Mouse (Mus musculus) CH12.LX (cell line): ENCODE measurements around the gene Uap1l1. TPM values are rescaled to one million over a fixed set of nuclear protein-coding genes. Genes with fewer than 3 reads are reported as not detected.
A peak's percentile ranks its signal among the peaks of the same experiment; 100 is the strongest.

Source experiments
- DNase-seq: peaks from one replicate; pipeline ENCODE4 v3.0.0-alpha.2; 2013; ENCODE audit errors: extremely low read depth
- H3K27ac ChIP-seq: 2 replicates; pipeline ENCODE4 v1.5.1; 2012; ENCODE audit warnings: low read depth, mild to moderate bottlenecking, control low read depth, moderate library complexity; ENCODE audit not compliant: insufficient read depth
- H3K27me3 ChIP-seq: replicated peaks from 2 replicates; pipeline ENCODE3; 2012; ENCODE audit warnings: inconsistent platforms
- H3K36me3 ChIP-seq, 2 experiments: replicated peaks in 1 of 2; 2 replicates each; pipeline versions ENCODE3 to v1.6.1; 2012; ENCODE audit warnings: inconsistent platforms in 1 of 2, low read length in 1 of 2, mild to moderate bottlenecking in 1 of 2, mixed read lengths in 1 of 2, moderate library complexity in 1 of 2; ENCODE audit not compliant: control insufficient read depth in 1 of 2, insufficient read depth in 1 of 2
- H3K4me1 ChIP-seq, 2 experiments: 2 replicates each; pipeline ENCODE4 v1.6.1; 2012; ENCODE audit warnings: inconsistent platforms in 1 of 2, moderate library complexity in 1 of 2; ENCODE audit not compliant: insufficient read depth in 2 of 2, control insufficient read depth in 1 of 2
- H3K4me2 ChIP-seq: 2 replicates; pipeline ENCODE4 v1.6.1; 2012; ENCODE audit warnings: low read depth, mild to moderate bottlenecking, control low read depth; ENCODE audit not compliant: poor library complexity, insufficient read depth, severe bottlenecking
- H3K4me3 ChIP-seq, 3 experiments: fragments of 150-350 bp in 1 of 3; sonication (generic) in 1 of 3; replicated peaks in 1 of 3; 2 replicates each; pipeline versions ENCODE3 to v1.5.1; 2011 to 2012; ENCODE audit warnings: low read depth in 2 of 3, low read length in 2 of 3, mild to moderate bottlenecking in 2 of 3, moderate library complexity in 2 of 3, control low read depth in 1 of 3, improper control_type of control experiment in 1 of 3, inconsistent platforms in 1 of 3, mixed read lengths in 1 of 3; ENCODE audit not compliant: poor library complexity in 1 of 3
- H3K79me2 ChIP-seq: replicated peaks from 2 replicates; pipeline ENCODE4 v1.6.1; 2012; ENCODE audit warnings: mild to moderate bottlenecking, moderate library complexity; ENCODE audit not compliant: control insufficient read depth, poor library complexity, insufficient read depth, severe bottlenecking; ENCODE audit errors: extremely low read depth
- H3K9ac ChIP-seq: 2 replicates; pipeline ENCODE4 v1.6.1; 2012; ENCODE audit warnings: low read depth, mild to moderate bottlenecking, control low read depth, moderate library complexity; ENCODE audit not compliant: insufficient read depth
- H3K9me3 ChIP-seq: replicated peaks from 2 replicates; pipeline ENCODE3; 2012; ENCODE audit warnings: low read length, inconsistent platforms, mixed read lengths
- BHLHE40 ChIP-seq: IDR thresholded peaks from 2 replicates; pipeline ENCODE4 v1.6.1; 2011; ENCODE audit warnings: mild to moderate bottlenecking, low read depth, low read length, improper control_type of control experiment
- CHD1 ChIP-seq: IDR thresholded peaks from 2 replicates; pipeline ENCODE4 v1.6.1; 2012; ENCODE audit warnings: low read depth, low read length, improper control_type of control experiment, inconsistent platforms
- CHD2 ChIP-seq: IDR thresholded peaks from 2 replicates; pipeline ENCODE4 v1.6.1; 2011; ENCODE audit warnings: low read length, improper control_type of control experiment
- CTCF ChIP-seq, 2 experiments: IDR thresholded peaks in 1 of 2; conservative IDR thresholded peaks in 1 of 2; 2 replicates each; pipeline ENCODE4 v1.5.1; 2011 to 2012; ENCODE audit warnings: low read depth in 2 of 2, low read length in 2 of 2, improper control_type of control experiment in 1 of 2, inconsistent platforms in 1 of 2, mild to moderate bottlenecking in 1 of 2, moderate library complexity in 1 of 2
- E2F4 ChIP-seq: IDR thresholded peaks from 2 replicates; pipeline ENCODE4 v1.6.1; 2011; ENCODE audit warnings: low read depth, low read length, improper control_type of control experiment; ENCODE audit not compliant: insufficient replicate concordance
- EP300 ChIP-seq: IDR thresholded peaks from 2 replicates; pipeline ENCODE4 v1.6.1; 2011; ENCODE audit warnings: low read length, improper control_type of control experiment
- ETS1 ChIP-seq: conservative IDR thresholded peaks from 2 replicates; pipeline ENCODE4 v1.6.1; 2012; ENCODE audit warnings: low read depth, mild to moderate bottlenecking, inconsistent platforms, low read length, improper control_type of control experiment, moderate library complexity
- GABPA ChIP-seq: IDR thresholded peaks from 2 replicates; pipeline ENCODE4 v1.6.1; 2012; ENCODE audit warnings: low read depth, low read length, improper control_type of control experiment, inconsistent platforms; ENCODE audit not compliant: insufficient replicate concordance
- HCFC1 ChIP-seq: IDR thresholded peaks from 2 replicates; pipeline ENCODE4 v1.6.1; 2012; ENCODE audit warnings: low read depth, mild to moderate bottlenecking, inconsistent platforms, low read length, improper control_type of control experiment
- IRF4 ChIP-seq: IDR thresholded peaks from 2 replicates; pipeline ENCODE4 v1.6.1; 2014; ENCODE audit warnings: low read depth, mild to moderate bottlenecking, inconsistent platforms, low read length, improper control_type of control experiment
- JUN ChIP-seq: IDR thresholded peaks from 2 replicates; pipeline ENCODE4 v1.6.1; 2011; ENCODE audit warnings: low read depth, mild to moderate bottlenecking, low read length, improper control_type of control experiment, moderate library complexity; ENCODE audit not compliant: insufficient read depth
- JUND ChIP-seq: conservative IDR thresholded peaks from 2 replicates; pipeline ENCODE4 v1.6.1; 2011; ENCODE audit warnings: low read depth, low read length, improper control_type of control experiment
- KAT2A ChIP-seq: IDR thresholded peaks from 2 replicates; pipeline ENCODE4 v1.6.1; 2012; ENCODE audit warnings: low read length, improper control_type of control experiment, inconsistent platforms; ENCODE audit not compliant: insufficient replicate concordance
- MAX ChIP-seq: IDR thresholded peaks from 2 replicates; pipeline ENCODE4 v1.6.1; 2011; ENCODE audit warnings: low read length, improper control_type of control experiment
- MEF2A ChIP-seq: IDR thresholded peaks from 2 replicates; pipeline ENCODE4 v1.6.1; 2014; ENCODE audit warnings: low read depth, mild to moderate bottlenecking, inconsistent platforms, low read length, improper control_type of control experiment, borderline replicate concordance
- MXI1 ChIP-seq: IDR thresholded peaks from 2 replicates; pipeline ENCODE4 v1.6.1; 2011; ENCODE audit warnings: mild to moderate bottlenecking, low read depth, low read length, improper control_type of control experiment
- MYC ChIP-seq: IDR thresholded peaks from 2 replicates; pipeline ENCODE4 v1.6.1; 2011; ENCODE audit warnings: low read depth, mild to moderate bottlenecking, improper control_type of control experiment, low read length
- NELFE ChIP-seq: IDR thresholded peaks from 2 replicates; pipeline ENCODE4 v1.6.1; 2011; ENCODE audit warnings: low read depth, low read length, improper control_type of control experiment
- PAX5 ChIP-seq: IDR thresholded peaks from 2 replicates; pipeline ENCODE4 v1.6.1; 2012; ENCODE audit warnings: low read length, inconsistent platforms, mixed read lengths
- POLR2A ChIP-seq: IDR thresholded peaks from 2 replicates; pipeline ENCODE4 v1.6.1; 2011; ENCODE audit warnings: low read depth, mild to moderate bottlenecking, improper control_type of control experiment, low read length
- RAD21 ChIP-seq: IDR thresholded peaks from 2 replicates; pipeline ENCODE4 v1.6.1; 2011; ENCODE audit warnings: low read depth, mild to moderate bottlenecking, low read length, improper control_type of control experiment, moderate library complexity
- RCOR1 ChIP-seq: conservative IDR thresholded peaks from 2 replicates; pipeline ENCODE4 v1.6.1; 2012; ENCODE audit warnings: low read depth, mild to moderate bottlenecking, inconsistent platforms, low read length, improper control_type of control experiment
- SIN3A ChIP-seq: IDR thresholded peaks from 2 replicates; pipeline ENCODE4 v1.6.1; 2012; ENCODE audit warnings: low read length, improper control_type of control experiment, inconsistent platforms
- SMC3 ChIP-seq: IDR thresholded peaks from 2 replicates; pipeline ENCODE4 v1.6.1; 2011; ENCODE audit warnings: low read depth, low read length, improper control_type of control experiment
- TCF12 ChIP-seq: IDR thresholded peaks from 2 replicates; pipeline ENCODE4 v1.6.1; 2014; ENCODE audit warnings: low read depth, mild to moderate bottlenecking, inconsistent platforms, low read length, improper control_type of control experiment
- UBTF ChIP-seq: IDR thresholded peaks from 2 replicates; pipeline ENCODE4 v1.6.1; 2012; ENCODE audit warnings: low read depth, mild to moderate bottlenecking, inconsistent platforms, low read length, improper control_type of control experiment, moderate library complexity
- USF2 ChIP-seq: conservative IDR thresholded peaks from 2 replicates; pipeline ENCODE4 v1.6.1; 2011; ENCODE audit warnings: low read depth, low read length, improper control_type of control experiment
- ZC3H11A ChIP-seq: IDR thresholded peaks from 2 replicates; pipeline ENCODE4 v1.6.1; 2012; ENCODE audit warnings: low read depth, mild to moderate bottlenecking, inconsistent platforms, low read length, improper control_type of control experiment
- ZKSCAN1 ChIP-seq: IDR thresholded peaks from 2 replicates; pipeline ENCODE4 v1.6.1; 2012; ENCODE audit warnings: low read depth, inconsistent platforms, low read length, improper control_type of control experiment, borderline replicate concordance
- ZNF384 ChIP-seq: IDR thresholded peaks from 2 replicates; pipeline ENCODE4 v1.6.1; 2012; ENCODE audit warnings: low read depth, low read length, improper control_type of control experiment, inconsistent platforms
- dilution Hi-C: fragments of 300-500 bp; cut with MboI; formaldehyde crosslinking; loops from 2 replicates; pipeline ENCODE4 v1.14.3; 2020; ENCODE audit warnings: low sequenced_read_pairs; ENCODE audit not compliant: extremely low pct_unique_long_range_greater_than_20kb, extremely low pct_ligation_motif_present
- in situ Hi-C: fragments of 300-500 bp; cut with MboI; formaldehyde crosslinking; loops from 3 replicates; pipeline ENCODE4 v1.14.3; 2019; ENCODE audit warnings: low sequenced_read_pairs, low pct_ligation_motif_present, low pct_unique_long_range_greater_than_20kb, mixed read lengths
- polyA plus RNA-seq: library from polyadenylated mRNA; unstranded; fragments of >175 nt; gene quantifications from 2 replicates; pipeline ENCODE4 v1.2.1, GENCODE M21; 2012; ENCODE audit warnings: low read depth; ENCODE audit not compliant: insufficient read length
- total RNA-seq, 2 experiments: library from RNA; depleted of rRNA; stranded (reverse); fragments of 300-350 nt in 1 of 2; fragments of >200 nt in 1 of 2; gene quantifications; 2 replicates each; pipeline ENCODE4 v1.2.3; 2012 to 2014

Uap1l1 gene
- total and polyA plus RNA-seq, 3 experiments: 4.3 to 30.8 (median 14.5) TPM

DNA sequence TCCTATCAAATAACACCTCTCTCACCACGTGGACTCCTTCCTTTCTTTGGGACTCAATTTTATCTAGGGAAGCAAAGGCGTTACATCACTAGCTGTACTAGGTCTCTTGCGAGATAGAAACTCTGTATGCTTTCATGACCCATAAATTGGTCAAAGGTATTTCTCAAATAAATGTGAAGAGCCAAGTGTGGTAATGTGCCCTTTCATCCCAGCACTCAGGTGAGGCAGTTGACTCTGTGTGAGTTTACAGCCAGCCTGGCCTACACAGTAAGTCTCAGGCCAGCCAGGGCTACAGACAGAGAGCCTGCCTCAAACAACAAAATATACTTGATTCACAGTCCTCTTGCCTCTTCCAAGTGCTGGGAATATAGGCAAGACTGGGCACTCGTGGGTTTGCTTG lies 5.6 kb downstream of the Uap1l1 start:
- Histone ChIP-seq H3K9ac (no peak overlapping the region), H3K9me3 (no peaks in the 10 kb centered on the region), H3K79me2 (no peaks in the 10 kb centered on the region), H3K27me3 (no peaks in the 10 kb centered on the region), H3K27ac (no peak overlapping the region), H3K36me3 (peaks cover 20 to 59% of the 10 kb centered on the region in 2 experiments), H3K4me2 (no peak overlapping the region), H3K4me1 (peaks cover 11 to 27% of the 10 kb centered on the region in 2 experiments), H3K4me3 (no peak overlapping the region)
- TF ChIP-seq HCFC1 (no peak), RCOR1 (no peak), POLR2A (no peak), ZKSCAN1 (no peak), KAT2A (no peak), IRF4 (no peak), SMC3 (no peak), CHD2 (no peak), E2F4 (no peak), GABPA (no peak), NELFE (no peak), JUN (no peak), TCF12 (no peak), MEF2A (no peak), UBTF (no peak), MAX (no peak)
- dilution Hi-C loops: no loop called here
- no peak for DNase-seq
- in situ Hi-C loops: no loop called here

DNA sequence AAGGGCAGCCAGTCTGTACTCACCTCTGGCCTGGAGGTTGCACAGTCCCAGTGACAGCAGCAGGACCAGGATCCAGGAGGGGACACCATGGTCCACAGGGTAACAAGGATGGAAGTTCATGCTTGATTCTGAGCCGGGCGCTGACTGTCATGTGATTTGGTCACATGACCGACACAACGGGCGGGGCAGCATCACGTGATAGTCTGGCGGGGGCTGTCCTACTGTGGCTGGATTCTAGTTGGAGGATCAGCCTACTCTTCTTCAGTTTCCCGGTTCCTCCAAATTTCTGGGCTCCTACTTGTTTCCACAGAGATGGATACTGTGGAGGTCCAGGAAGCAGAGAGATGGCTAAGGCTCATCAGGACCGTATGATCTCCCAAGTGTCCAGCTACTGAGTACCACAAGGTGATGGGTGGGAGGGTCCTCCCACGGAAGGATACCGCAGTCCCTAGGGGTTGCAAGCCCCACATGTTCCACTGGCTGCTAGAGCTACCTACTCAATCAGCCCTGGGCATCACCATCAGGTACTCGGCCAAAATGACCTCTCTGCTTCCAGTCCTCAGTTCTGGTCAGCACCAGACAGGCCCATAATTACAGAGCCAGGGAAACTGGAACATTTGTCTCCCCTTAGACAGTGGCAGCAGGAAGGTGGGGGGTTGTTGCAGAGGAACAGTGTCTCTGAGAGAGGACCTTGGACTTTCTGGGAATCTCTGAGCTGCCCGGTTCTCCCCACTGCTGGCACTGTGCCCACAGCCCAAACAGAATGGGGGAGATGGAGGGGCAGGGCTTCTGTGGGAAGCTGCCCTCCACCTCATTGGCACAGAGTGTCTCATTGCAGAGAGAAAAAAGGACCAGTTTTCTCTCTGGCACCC lies 9.0 kb downstream of the Uap1l1 start, which contains the start of gene Dpp7:
Gene Dpp7, minus strand, starts transcription at position 152 of the 872 bp plus-strand sequence.
- Histone ChIP-seq H3K4me1 (peaks cover 9 to 30% of the 10 kb centered on the region in 2 experiments), H3K27ac (no peak within 1 kb of the TSS), H3K36me3 (peaks cover 32 to 62% of the 10 kb centered on the region in 2 experiments), H3K4me3 (peak within 1 kb of the TSS; percentile 67 to 91 (median 81)), H3K9ac (peak within 1 kb of the TSS; percentile 46), H3K27me3 (no peaks in the 10 kb centered on the region), H3K4me2 (peak within 1 kb of the TSS; percentile 84), H3K79me2 (no peaks in the 10 kb centered on the region), H3K9me3 (no peaks in the 10 kb centered on the region)
- in situ Hi-C loops (no loop called here), dilution Hi-C loops (no loop called here)
- DNase-seq: peak; percentile 90
- TF ChIP-seq E2F4 (no peak), HCFC1 (peak; percentile 75), SIN3A (peak; percentile 99), JUND (no peak), RCOR1 (no peak), BHLHE40 (peak; percentile 95), ZNF384 (no peak), MAX (peak; percentile 96), USF2 (peak; percentile 100), ZC3H11A (no peak), UBTF (no peak), ETS1 (no peak), MEF2A (0 out of 2 replicates have a peak, but pooled peaks have one; percentile 10), MYC (no peak), CHD1 (no peak), JUN (no peak), MXI1 (peak; percentile 91), PAX5 (no peak), RAD21 (no peak), CHD2 (0 out of 2 replicates have a peak, but pooled peaks have one; percentile 17), EP300 (peak; percentile 39; the same call in 1 of the 2 replicates), NELFE (no peak), CTCF (conservative IDR thresholded peaks at IDR 0.05 in 1 of 2, IDR thresholded peaks at IDR 0.05 in 1 of 2; ENCODE audit: low read depth in 2 of 2, low read length in 2 of 2) (no peak)
